Mouse (Mus musculus) frontal cortex, postnatal 25 days (tissue): ENCODE measurements around the gene Upk2.

Experiments used
- DNase-seq, 2 experiments: peaks; one replicate each; pipeline ENCODE4 v3.0.0; 2022; ENCODE audit warnings: low spot score in 2 of 2

Upk2 gene

GRCm38 (mm10) chr9:44454891-44455220 is at the start of gene Upk2:
TSS of gene Upk2 (minus strand) at chr9:44454976.
- no peak for DNase-seq

- peak; percentile 80 to 81 for DNase-seq
Measured at GRCm38 (mm10) chr9:44502006-44502405, 47.2 kb upstream of the Upk2 start.

- DNase-seq, result no peak
Measured at GRCm38 (mm10) chr9:44501206-44501879, 46.6 kb upstream of the Upk2 start.

- DNase-seq, result no peak
Measured at GRCm38 (mm10) chr9:44500638-44501175, 45.9 kb upstream of the Upk2 start.

- DNase-seq, result no peak
Measured at GRCm38 (mm10) chr9:44500163-44500533, 45.4 kb upstream of the Upk2 start.

GRCm38 (mm10) chr9:44499356-44500162 is 44.8 kb upstream of the Upk2 start:
- DNase-seq, result no peak

- peak; percentile 31 to 55 for DNase-seq
Measured at GRCm38 (mm10) chr9:44498421-44499355, 43.9 kb upstream of the Upk2 start.

- DNase-seq, result no peak
Measured at GRCm38 (mm10) chr9:44497624-44498377, 43.0 kb upstream of the Upk2 start.

GRCm38 (mm10) chr9:44496803-44497461 is 42.2 kb upstream of the Upk2 start:
- DNase-seq, result no peak

GRCm38 (mm10) chr9:44495810-44496344 is 41.1 kb upstream of the Upk2 start:
- DNase-seq, result no peak

GRCm38 (mm10) chr9:44494863-44495809 is 40.4 kb upstream of the Upk2 start:
- DNase-seq, result no peak

GRCm38 (mm10) chr9:44494261-44494862 is 39.6 kb upstream of the Upk2 start:
- no peak for DNase-seq

GRCm38 (mm10) chr9:44492631-44493461 is 38.1 kb upstream of the Upk2 start:
- no peak for DNase-seq

GRCm38 (mm10) chr9:44491351-44491750 is 36.6 kb upstream of the Upk2 start:
- DNase-seq, result no peak

GRCm38 (mm10) chr9:44490086-44490967 is 35.6 kb upstream of the Upk2 start:
- DNase-seq, result no peak

GRCm38 (mm10) chr9:44489651-44490085 is 34.9 kb upstream of the Upk2 start:
- no peak for DNase-seq

- no peak for DNase-seq
Measured at GRCm38 (mm10) chr9:44488855-44489381, 34.1 kb upstream of the Upk2 start.
